Mouse (Mus musculus) lung, postnatal 0 days (tissue): ENCODE measurements around the gene Mcoln2.

Experiments
- CTCF ChIP-seq: IDR thresholded peaks from 2 replicates; pipeline ENCODE4 v1.5.1; 2016; ENCODE audit warnings: antibody characterized with exemption, mild to moderate bottlenecking
- EP300 ChIP-seq: IDR thresholded peaks from 2 replicates; pipeline ENCODE4 v1.6.1; 2016; ENCODE audit warnings: antibody characterized with exemption, mild to moderate bottlenecking, control low read depth

GRCm38 (mm10) chr3:146152348-146152747 lies 2.7 kb downstream of the Mcoln2 start:
- no peak for TF ChIP-seq CTCF
- no peak for TF ChIP-seq EP300
